Mouse (Mus musculus): Measurements from ENCODE around the gene Gm20877. TPM values are rescaled to one million over a fixed set of nuclear protein-coding genes. Genes with fewer than 3 reads are reported as not detected.
"Not testable (repeated sequence)": the region's sequence is repeated elsewhere in the genome, so short reads cannot be mapped to it uniquely, and the experiment has no call there.

Gene Gm20877
- polyA plus RNA-seq (2014; fragmentation: Nextera tagmentation; extraction: Ambion mirVana): not detected in 2 replicates

GRCm38 (mm10) chrY:17093573-17093972 lies at the start of gene Gm20877:
Gm20877 (plus strand) TSS chrY:17093873.
- not testable (repeated sequence) for H3K4me3 ChIP-seq (ENCODE audit: low read depth, low read length); H3K27ac ChIP-seq (ENCODE audit: low read depth); H3K4me2 ChIP-seq (ENCODE audit: low read length); H3K4me1 ChIP-seq (replicated peaks; ENCODE audit: control insufficient read depth, insufficient read depth, low read length); H3K36me3 ChIP-seq (ENCODE audit: control insufficient read depth, insufficient read depth, low read length); ATAC-seq (replicated peaks; ENCODE audit: low FRiP score, low TSS enrichment, low read depth); H3K9ac ChIP-seq (ENCODE audit: low read length); H3K27me3 ChIP-seq (replicated peaks; ENCODE audit: control insufficient read depth, insufficient read depth, low read length); DNase-seq (ENCODE audit: low spot score); H3K9me3 ChIP-seq (ENCODE audit: control insufficient read depth, low read length)
- no CpG with 5 or more reads among the region's 3 CpGs for WGBS

Data from intestine, embryonic 14.5 days (tissue).